Mouse (Mus musculus) hindbrain, postnatal 0 days (tissue): ENCODE data around the gene D6Wsu163e. TPM values are rescaled to one million over a fixed set of nuclear protein-coding genes. Genes with fewer than 3 reads are reported as not detected.

Experiments
- ATAC-seq: fragments of 200-750 bp; cut with Nextera tagmentation; 2 replicates; pipeline ENCODE4 v1.8.0; 2017; ENCODE audit warnings: mild to moderate bottlenecking, moderate TSS enrichment, moderate library complexity
- DNase-seq: peaks from one replicate; pipeline ENCODE4 v3.0.0-alpha.2; 2015; ENCODE audit warnings: low spot score
- H3K27ac ChIP-seq: fragments of 300-500 bp; sonication (generic); 2 replicates; pipeline ENCODE4 v1.5.1; 2014; ENCODE audit warnings: mild to moderate bottlenecking
- H3K27me3 ChIP-seq: fragments of 300-500 bp; sonication (generic); 2 replicates; pipeline ENCODE4 v1.6.1; 2014; ENCODE audit warnings: low read length, mixed read lengths; ENCODE audit not compliant: insufficient read depth
- H3K36me3 ChIP-seq: fragments of 300-500 bp; sonication (generic); 2 replicates; pipeline ENCODE4 v1.6.1; 2014; ENCODE audit warnings: low read length, mixed read lengths; ENCODE audit not compliant: insufficient read depth
- H3K4me1 ChIP-seq: fragments of 300-500 bp; sonication (generic); 2 replicates; pipeline ENCODE4 v1.6.1; 2014; ENCODE audit warnings: antibody characterized with exemption, low read length, mixed read lengths; ENCODE audit not compliant: insufficient read depth
- H3K4me2 ChIP-seq: fragments of 300-500 bp; sonication (generic); 2 replicates; pipeline ENCODE4 v1.6.1; 2014; ENCODE audit warnings: low read depth, mild to moderate bottlenecking, low read length, moderate library complexity, mixed read lengths
- H3K4me3 ChIP-seq: fragments of 300-500 bp; sonication (generic); 2 replicates; pipeline ENCODE4 v1.5.1; 2014; ENCODE audit warnings: low read length
- H3K9ac ChIP-seq: fragments of 300-500 bp; sonication (generic); replicated peaks from 2 replicates; pipeline ENCODE4 v1.6.1; 2014; ENCODE audit warnings: mild to moderate bottlenecking, low read length, moderate library complexity, mixed read lengths
- H3K9me3 ChIP-seq: fragments of 300-500 bp; sonication (generic); 2 replicates; pipeline ENCODE4 v1.6.1; 2016; ENCODE audit warnings: low read length, mixed read lengths
- CTCF ChIP-seq: IDR thresholded peaks from 2 replicates; pipeline ENCODE4 v1.5.1; 2016; ENCODE audit warnings: antibody characterized with exemption, control low read depth, low read depth
- WGBS: fragments of 180-500 bp; shearing (Covaris S2); extraction: QIAGEN DNeasy Blood & Tissue Kit; methylation state at CpG from one replicate; pipeline ENCODE4 v1.1.7; 2014; 5-methylcytosine and 5-hydroxymethylcytosine counted together
- polyA plus RNA-seq: library from polyadenylated mRNA; unstranded; fragments of >200 nt; fragmentation: Nextera tagmentation; extraction: Ambion mirVana; gene quantifications from 2 replicates; pipeline ENCODE4 v1.2.1, GENCODE M21; 2015
- total RNA-seq: library from RNA; depleted of rRNA; stranded (reverse); fragments of >200 nt; gene quantifications from 2 replicates; pipeline ENCODE4 v1.2.3, GENCODE M21; 2014

The D6Wsu163e gene
- total and polyA plus RNA-seq, 2 experiments from 2014 or later: 15.0 to 29.5 TPM

DNA sequence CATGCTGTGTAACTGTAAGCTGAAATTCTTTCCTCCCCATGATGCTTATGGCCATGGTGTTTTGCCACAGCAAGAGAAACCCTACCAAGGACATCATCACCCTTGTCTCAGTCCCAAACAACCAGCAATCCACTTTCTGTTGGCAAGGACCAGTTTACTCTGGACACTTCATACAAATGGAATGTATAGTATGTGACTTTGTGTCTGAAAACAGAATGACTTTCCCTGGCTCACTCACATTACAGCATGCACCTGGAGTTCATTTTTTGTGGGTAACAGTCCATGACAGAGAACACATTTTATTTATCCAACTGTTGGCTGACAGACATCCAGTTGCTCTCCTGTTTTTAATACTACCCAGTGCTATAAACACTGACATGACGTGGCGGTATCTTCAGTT lies 6.9 kb upstream of the D6Wsu163e start:
- H3K36me3 ChIP-seq: no peaks in the 10 kb centered on the region; the same call in 1 of the 2 replicates
- H3K27ac ChIP-seq: no peak overlapping the region
- H3K4me2 ChIP-seq: no peak overlapping the region
- H3K27me3 ChIP-seq: no peaks in the 10 kb centered on the region
- no peaks in the 10 kb centered on the region for H3K4me1 ChIP-seq
- no peaks in the 10 kb centered on the region for H3K9me3 ChIP-seq
- TF ChIP-seq CTCF: no peak
- DNase-seq (no peak), ATAC-seq (no peak)
- no peak overlapping the region for H3K9ac ChIP-seq
- WGBS: 89% methylated on average over 2 of the region's 2 CpGs
- H3K4me3 ChIP-seq: no peak overlapping the region

DNA sequence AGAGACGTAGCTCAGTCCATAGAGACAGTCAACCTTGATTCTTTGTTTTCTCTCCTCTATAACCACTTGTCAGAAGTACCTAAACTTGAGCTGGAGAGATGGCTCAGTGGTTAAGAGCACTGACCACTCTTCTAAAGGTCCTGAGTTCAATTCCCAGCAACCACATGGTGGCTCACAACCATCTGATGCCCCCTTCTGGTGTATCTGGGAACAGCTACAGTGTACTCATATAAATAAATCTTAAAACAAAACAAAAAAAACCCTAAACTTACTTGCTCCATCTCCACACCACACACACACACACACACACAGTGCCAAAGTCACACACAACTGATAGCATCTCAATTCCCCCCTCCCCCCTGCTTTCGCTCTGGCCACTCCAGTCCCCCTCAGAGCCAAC lies 1.7 kb upstream of the D6Wsu163e start:
- H3K4me2 ChIP-seq: peak overlapping the region; percentile 99
- 73% methylated on average over 2 of the region's 2 CpGs for WGBS

DNA sequence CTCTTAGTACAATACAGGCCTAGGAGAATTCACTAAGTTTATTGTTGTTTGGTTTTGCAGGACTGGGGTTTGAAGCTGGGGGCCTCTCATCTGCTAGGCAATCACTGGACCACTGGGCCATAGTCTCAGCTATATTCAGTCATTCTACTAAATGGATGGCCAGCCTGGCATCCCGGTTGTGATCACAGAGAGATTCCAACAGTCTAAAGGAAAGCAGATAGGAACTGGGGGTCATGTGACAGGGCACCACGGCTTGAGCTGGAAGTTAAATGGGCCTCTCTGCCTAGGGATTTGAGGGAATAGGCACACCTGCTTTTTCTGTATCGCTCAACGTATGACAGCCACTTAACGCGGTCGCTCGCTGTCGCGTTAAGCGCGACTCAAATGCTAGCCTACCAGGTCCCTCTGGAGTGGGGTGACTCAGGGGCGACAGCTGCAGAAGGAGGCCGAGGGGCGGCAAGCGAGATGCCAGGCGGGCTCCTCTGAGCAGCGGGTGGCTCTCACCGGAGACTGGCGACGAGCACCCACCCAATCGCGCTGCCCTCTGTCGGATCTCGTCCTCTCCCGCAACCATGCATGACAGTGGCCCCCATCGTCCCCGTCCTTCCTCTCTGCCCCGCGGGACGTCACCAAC lies 792 bp upstream of the D6Wsu163e start:
- ATAC-seq: no peak
- Histone ChIP-seq H3K27me3 (no peaks in the 10 kb centered on the region), H3K9ac (peak overlapping the region; percentile 56), H3K9me3 (no peaks in the 10 kb centered on the region), H3K36me3 (peaks cover 10% of the 10 kb centered on the region; the same call in 1 of the 2 replicates), H3K4me3 (peak overlapping the region; percentile 70), H3K27ac (peak overlapping the region; percentile 71), H3K4me1 (peaks cover 13% of the 10 kb centered on the region; the same call in 1 of the 2 replicates), H3K4me2 (peak overlapping the region; percentile 99)
- DNase-seq: no peak
- under 1% methylated on average over 31 of the region's 31 CpGs for WGBS
- peak; percentile 42 for TF ChIP-seq CTCF

More for the DNA sequence above, 1.7 kb upstream of the D6Wsu163e start:
- H3K27me3 ChIP-seq: no peaks in the 10 kb centered on the region
- no peak overlapping the region; the same call in 1 of the 2 replicates for H3K4me3 ChIP-seq
- DNase-seq: no peak
- no peak overlapping the region for H3K27ac ChIP-seq
- H3K9me3 ChIP-seq: no peaks in the 10 kb centered on the region
- no peak overlapping the region for H3K9ac ChIP-seq
- ATAC-seq: no peak
- peaks cover 13% of the 10 kb centered on the region; the same call in 1 of the 2 replicates for H3K4me1 ChIP-seq
- peaks cover 8% of the 10 kb centered on the region; the same call in 1 of the 2 replicates for H3K36me3 ChIP-seq
- peak; percentile 31 for TF ChIP-seq CTCF

DNA sequence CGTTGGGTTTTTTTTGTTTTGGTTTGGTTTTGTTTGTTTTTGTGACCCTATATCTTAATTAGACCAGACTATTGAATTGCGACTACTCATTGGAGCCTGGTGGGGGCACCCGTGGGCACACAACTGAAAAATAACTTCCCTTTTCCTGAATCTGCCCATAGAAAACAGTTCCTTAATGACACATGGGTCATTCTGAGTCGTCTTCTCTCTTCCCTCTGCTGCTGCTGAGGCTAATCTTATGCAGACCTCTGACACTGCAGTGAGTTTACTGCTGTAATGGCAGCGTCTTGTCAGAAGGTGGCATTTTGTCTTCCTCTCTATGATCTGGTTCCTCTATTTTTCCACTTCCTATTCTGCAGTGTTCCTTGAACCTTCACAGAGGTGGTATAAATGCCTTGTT lies 689 bp downstream of the D6Wsu163e start:
- Histone ChIP-seq H3K9me3 (no peaks in the 10 kb centered on the region), H3K27me3 (no peaks in the 10 kb centered on the region), H3K4me3 (peak overlapping the region; percentile 70), H3K4me2 (peak overlapping the region; percentile 99), H3K4me1 (peaks cover 13% of the 10 kb centered on the region; the same call in 1 of the 2 replicates), H3K27ac (peak overlapping the region; percentile 71; the same call in 1 of the 2 replicates), H3K36me3 (peaks cover 21% of the 10 kb centered on the region; the same call in 1 of the 2 replicates), H3K9ac (peak overlapping the region; percentile 56)
- WGBS: 3% methylated on average over 5 of the region's 5 CpGs
- ATAC-seq (peak; percentile 18; the same call in 1 of the 2 replicates), DNase-seq (peak; percentile 52)
- TF ChIP-seq CTCF: peak; percentile 63

DNA sequence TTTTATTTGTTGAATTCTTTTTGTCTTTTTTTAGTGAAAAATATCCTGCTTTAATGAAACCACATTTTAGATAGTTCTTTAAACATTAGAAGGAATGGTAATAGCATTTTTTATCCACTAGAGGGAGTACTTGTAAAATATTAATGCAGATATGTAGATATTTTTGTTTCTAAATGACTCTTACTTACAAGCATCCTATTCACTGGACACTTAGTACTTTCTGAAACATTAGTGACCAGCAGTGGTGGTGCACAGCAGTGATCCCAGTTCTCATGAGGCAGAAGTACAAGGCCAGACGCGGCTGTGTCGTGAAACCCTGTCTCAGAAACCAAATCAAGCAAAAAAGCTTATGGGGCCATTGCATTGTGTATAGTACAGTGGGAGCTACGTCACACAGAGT lies 8.6 kb downstream of the D6Wsu163e start:
- WGBS: 84% methylated on average over 4 of the region's 4 CpGs
- H3K9me3 ChIP-seq: no peaks in the 10 kb centered on the region
- no peak overlapping the region for H3K27ac ChIP-seq
- H3K4me1 ChIP-seq: no peaks in the 10 kb centered on the region
- ATAC-seq: no peak
- peak; percentile 60 for DNase-seq
- no peak overlapping the region for H3K4me2 ChIP-seq
- H3K4me3 ChIP-seq: no peak overlapping the region
- TF ChIP-seq CTCF: peak; percentile 59
- H3K27me3 ChIP-seq: no peaks in the 10 kb centered on the region
- H3K36me3 ChIP-seq: peaks cover 50% of the 10 kb centered on the region
- no peak overlapping the region for H3K9ac ChIP-seq

DNA sequence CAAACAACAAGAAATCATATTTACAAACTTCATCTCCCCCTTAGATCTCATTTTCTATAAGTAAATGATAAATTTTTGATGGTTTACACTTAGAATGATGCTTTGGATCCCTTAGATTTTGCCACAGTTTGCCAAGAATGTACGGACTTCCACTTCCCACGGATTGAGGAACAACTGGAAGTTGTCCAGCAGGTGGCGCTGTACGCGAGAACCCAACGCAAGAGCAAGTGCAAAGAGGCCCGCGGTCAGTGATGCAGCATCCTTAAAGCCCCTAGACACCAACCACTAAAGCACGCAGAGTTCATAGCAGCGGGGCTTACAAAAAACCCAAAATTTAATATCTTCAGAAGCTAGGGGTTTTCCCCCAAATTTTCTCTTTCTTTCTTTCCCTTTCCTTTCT lies 16.0 kb downstream of the D6Wsu163e start:
- peak; percentile 92 for DNase-seq
- Histone ChIP-seq H3K4me1 (no peaks in the 10 kb centered on the region), H3K9me3 (no peaks in the 10 kb centered on the region), H3K9ac (no peak overlapping the region), H3K27ac (no peak overlapping the region), H3K27me3 (no peaks in the 10 kb centered on the region), H3K4me2 (no peak overlapping the region), H3K36me3 (peaks cover 37% of the 10 kb centered on the region), H3K4me3 (no peak overlapping the region)
- 9% methylated on average over 10 of the region's 10 CpGs for WGBS
- peak; percentile 92 for TF ChIP-seq CTCF
- peak; percentile 78 for ATAC-seq

DNA sequence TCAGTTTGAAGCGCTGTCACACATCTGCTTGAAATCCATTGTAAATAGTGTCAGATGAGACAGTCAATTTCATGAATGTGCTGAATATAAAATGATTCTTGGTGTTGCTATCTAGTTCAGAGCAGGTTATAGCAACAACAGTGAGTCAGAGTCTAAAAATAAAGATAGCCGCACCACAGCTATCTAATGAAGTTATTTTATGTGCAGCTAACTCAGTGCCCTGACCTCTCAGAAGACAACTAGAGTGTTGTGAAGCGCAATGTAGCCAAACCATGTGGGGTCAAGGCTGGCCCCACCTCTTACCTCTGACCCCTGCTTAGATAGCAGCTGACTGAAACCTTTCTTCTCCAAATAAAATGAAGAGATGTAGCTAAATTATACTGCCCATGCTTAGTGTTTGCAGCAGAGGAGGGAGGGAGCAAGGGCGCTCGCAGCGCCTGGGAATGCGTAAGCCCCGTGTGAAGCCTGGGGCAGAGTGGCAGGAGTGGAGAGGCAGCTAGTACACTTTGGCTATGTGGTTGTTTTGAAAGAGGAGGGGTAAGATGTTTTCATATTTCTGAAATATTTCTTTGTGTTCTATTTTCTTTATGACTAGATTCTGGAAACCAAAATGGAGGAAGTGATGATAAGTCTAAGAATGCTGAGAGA lies 21.7 kb downstream of the D6Wsu163e start:
- ATAC-seq (no peak), DNase-seq (no peak)
- H3K9ac ChIP-seq: no peak overlapping the region
- H3K36me3 ChIP-seq: peaks cover 29% of the 10 kb centered on the region; the same call in 1 of the 2 replicates
- no peaks in the 10 kb centered on the region for H3K9me3 ChIP-seq
- no peaks in the 10 kb centered on the region for H3K27me3 ChIP-seq
- H3K4me3 ChIP-seq: no peak overlapping the region
- no peak for TF ChIP-seq CTCF
- WGBS: 90% methylated on average over 8 of the region's 8 CpGs
- no peak overlapping the region for H3K4me2 ChIP-seq
- H3K4me1 ChIP-seq: no peaks in the 10 kb centered on the region
- H3K27ac ChIP-seq: no peak overlapping the region
